Mouse (Mus musculus) hindbrain, postnatal 0 days (tissue): ENCODE results near the gene Mphosph9. TPM values are rescaled to one million over a fixed set of nuclear protein-coding genes. Genes with fewer than 3 reads are reported as not detected.

Experiments used
- ATAC-seq: fragments of 200-750 bp; cut with Nextera tagmentation; 2 replicates; pipeline ENCODE4 v1.8.0; 2017; ENCODE audit warnings: mild to moderate bottlenecking, moderate TSS enrichment, moderate library complexity
- DNase-seq: peaks from one replicate; pipeline ENCODE4 v3.0.0-alpha.2; 2015; ENCODE audit warnings: low spot score
- H3K27ac ChIP-seq: fragments of 300-500 bp; sonication (generic); 2 replicates; pipeline ENCODE4 v1.5.1; 2014; ENCODE audit warnings: mild to moderate bottlenecking
- H3K27me3 ChIP-seq: fragments of 300-500 bp; sonication (generic); 2 replicates; pipeline ENCODE4 v1.6.1; 2014; ENCODE audit warnings: low read length, mixed read lengths; ENCODE audit not compliant: insufficient read depth
- H3K36me3 ChIP-seq: fragments of 300-500 bp; sonication (generic); 2 replicates; pipeline ENCODE4 v1.6.1; 2014; ENCODE audit warnings: low read length, mixed read lengths; ENCODE audit not compliant: insufficient read depth
- H3K4me1 ChIP-seq: fragments of 300-500 bp; sonication (generic); 2 replicates; pipeline ENCODE4 v1.6.1; 2014; ENCODE audit warnings: antibody characterized with exemption, low read length, mixed read lengths; ENCODE audit not compliant: insufficient read depth
- H3K4me2 ChIP-seq: fragments of 300-500 bp; sonication (generic); 2 replicates; pipeline ENCODE4 v1.6.1; 2014; ENCODE audit warnings: low read depth, mild to moderate bottlenecking, low read length, moderate library complexity, mixed read lengths
- H3K4me3 ChIP-seq: fragments of 300-500 bp; sonication (generic); 2 replicates; pipeline ENCODE4 v1.5.1; 2014; ENCODE audit warnings: low read length
- H3K9ac ChIP-seq: fragments of 300-500 bp; sonication (generic); replicated peaks from 2 replicates; pipeline ENCODE4 v1.6.1; 2014; ENCODE audit warnings: mild to moderate bottlenecking, low read length, moderate library complexity, mixed read lengths
- H3K9me3 ChIP-seq: fragments of 300-500 bp; sonication (generic); 2 replicates; pipeline ENCODE4 v1.6.1; 2016; ENCODE audit warnings: low read length, mixed read lengths
- CTCF ChIP-seq: IDR thresholded peaks from 2 replicates; pipeline ENCODE4 v1.5.1; 2016; ENCODE audit warnings: antibody characterized with exemption, control low read depth, low read depth
- WGBS: fragments of 180-500 bp; shearing (Covaris S2); extraction: QIAGEN DNeasy Blood & Tissue Kit; methylation state at CpG from one replicate; pipeline ENCODE4 v1.1.7; 2014; 5-methylcytosine and 5-hydroxymethylcytosine counted together
- polyA plus RNA-seq: library from polyadenylated mRNA; unstranded; fragments of >200 nt; fragmentation: Nextera tagmentation; extraction: Ambion mirVana; gene quantifications from 2 replicates; pipeline ENCODE4 v1.2.1, GENCODE M21; 2015
- total RNA-seq: library from RNA; depleted of rRNA; stranded (reverse); fragments of >200 nt; gene quantifications from 2 replicates; pipeline ENCODE4 v1.2.3, GENCODE M21; 2014

Gene Mphosph9
- total and polyA plus RNA-seq, 2 experiments from 2014 or later, result 9.2 to 20.7 TPM

DNA sequence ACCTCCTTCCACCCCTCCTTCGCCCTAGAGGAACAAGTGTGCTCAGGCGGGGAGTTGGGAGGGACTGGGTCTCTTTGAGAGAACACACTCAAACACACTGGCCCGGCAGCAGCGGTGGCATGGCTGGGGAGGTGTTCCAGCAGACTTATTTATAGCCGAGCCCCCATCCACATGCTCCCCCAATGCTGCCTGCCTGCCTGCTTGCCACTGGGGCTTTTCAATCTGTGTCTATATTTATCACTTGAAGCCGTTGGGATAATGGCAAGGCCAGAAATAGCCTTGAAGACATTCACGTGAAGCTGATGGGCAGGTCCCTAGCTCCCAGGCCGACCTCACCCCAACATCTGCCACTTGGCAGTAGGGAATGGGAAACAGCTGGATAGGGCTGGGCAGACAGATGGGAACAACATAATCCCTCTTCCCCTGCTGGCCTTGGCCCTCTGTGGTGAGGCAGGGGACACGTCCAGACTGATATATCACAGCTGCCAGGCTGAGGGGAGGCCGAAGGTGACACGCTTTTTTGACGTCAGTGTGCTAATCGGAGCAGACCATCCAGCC, 121.2 kb downstream of the Mphosph9 start:
- Histone ChIP-seq H3K9ac (no peak overlapping the region), H3K9me3 (no peaks in the 10 kb centered on the region), H3K36me3 (no peaks in the 10 kb centered on the region), H3K27ac (no peak overlapping the region), H3K4me1 (peaks cover 18% of the 10 kb centered on the region; the same call in 1 of the 2 replicates), H3K4me2 (no peak overlapping the region), H3K4me3 (no peak overlapping the region), H3K27me3 (no peaks in the 10 kb centered on the region)
- TF ChIP-seq CTCF, result no peak
- 43% methylated on average over 13 of the region's 13 CpGs for WGBS
- DNase-seq, result no peak
- ATAC-seq, result 0 out of 2 replicates have a peak, but pooled peaks have one; percentile 22

DNA sequence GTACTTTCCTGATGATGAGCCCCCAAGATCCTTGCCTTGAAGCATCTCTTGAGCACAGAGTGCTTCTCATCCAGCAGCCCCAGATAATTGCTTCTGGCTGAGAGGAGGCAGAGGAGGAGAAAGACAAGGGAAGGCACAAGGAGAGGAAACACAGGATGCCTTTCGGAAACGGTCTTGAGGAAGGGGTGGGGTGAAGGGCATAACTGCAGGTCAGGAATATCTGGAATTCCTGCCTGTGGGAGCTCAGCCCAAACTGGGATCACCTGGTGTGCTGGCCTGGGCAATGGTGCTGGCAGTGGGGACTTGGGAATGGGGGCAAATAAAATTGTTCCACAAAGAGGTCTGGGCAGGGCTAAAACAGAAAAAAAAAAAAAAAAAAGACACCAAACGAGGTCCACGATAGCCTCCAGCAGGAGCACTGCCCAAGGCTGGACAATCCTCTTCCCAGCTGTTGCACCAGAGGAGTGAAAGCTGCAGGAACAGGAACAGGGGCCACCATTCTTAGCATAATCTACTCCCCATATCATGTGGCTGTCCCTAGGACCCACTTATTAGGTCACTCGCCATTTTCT, 121.9 kb downstream of the Mphosph9 start:
- Histone ChIP-seq H3K9me3 (no peaks in the 10 kb centered on the region), H3K9ac (no peak overlapping the region; the same call in 1 of the 2 replicates), H3K27me3 (no peaks in the 10 kb centered on the region), H3K4me1 (peaks cover 18% of the 10 kb centered on the region; the same call in 1 of the 2 replicates), H3K4me3 (no peak overlapping the region), H3K4me2 (no peak overlapping the region), H3K27ac (no peak overlapping the region), H3K36me3 (no peaks in the 10 kb centered on the region)
- TF ChIP-seq CTCF, result no peak
- WGBS, result 61% methylated on average over 5 of the region's 5 CpGs
- ATAC-seq (no peak), DNase-seq (no peak)

DNA sequence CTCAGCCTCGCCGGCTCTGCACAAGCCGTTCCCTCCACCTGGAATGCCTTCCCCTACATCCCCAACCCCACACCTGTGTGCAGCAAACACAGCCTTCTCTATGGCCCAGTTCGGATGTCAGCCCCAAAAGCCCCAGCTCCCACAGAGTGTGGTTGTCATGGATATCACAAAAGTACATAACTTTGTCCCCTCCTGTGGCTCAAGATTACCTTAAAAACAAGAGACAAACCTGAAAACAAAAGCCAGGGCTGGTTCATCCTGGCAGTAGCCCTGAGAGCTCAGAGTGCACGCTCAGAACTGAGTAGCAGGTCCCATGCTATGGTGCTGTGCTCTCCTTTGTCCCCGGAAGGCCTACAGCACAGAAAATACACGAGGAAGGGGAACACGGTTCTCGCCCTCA, 122.6 kb downstream of the Mphosph9 start:
- Histone ChIP-seq H3K27me3 (no peaks in the 10 kb centered on the region), H3K9me3 (no peaks in the 10 kb centered on the region), H3K4me2 (no peak overlapping the region), H3K27ac (no peak overlapping the region), H3K36me3 (no peaks in the 10 kb centered on the region), H3K4me1 (peaks cover 14% of the 10 kb centered on the region; the same call in 1 of the 2 replicates), H3K4me3 (no peak overlapping the region), H3K9ac (no peak overlapping the region)
- WGBS, result 64% methylated on average over 9 of the region's 9 CpGs
- ATAC-seq (no peak), DNase-seq (no peak)
- no peak for TF ChIP-seq CTCF

DNA sequence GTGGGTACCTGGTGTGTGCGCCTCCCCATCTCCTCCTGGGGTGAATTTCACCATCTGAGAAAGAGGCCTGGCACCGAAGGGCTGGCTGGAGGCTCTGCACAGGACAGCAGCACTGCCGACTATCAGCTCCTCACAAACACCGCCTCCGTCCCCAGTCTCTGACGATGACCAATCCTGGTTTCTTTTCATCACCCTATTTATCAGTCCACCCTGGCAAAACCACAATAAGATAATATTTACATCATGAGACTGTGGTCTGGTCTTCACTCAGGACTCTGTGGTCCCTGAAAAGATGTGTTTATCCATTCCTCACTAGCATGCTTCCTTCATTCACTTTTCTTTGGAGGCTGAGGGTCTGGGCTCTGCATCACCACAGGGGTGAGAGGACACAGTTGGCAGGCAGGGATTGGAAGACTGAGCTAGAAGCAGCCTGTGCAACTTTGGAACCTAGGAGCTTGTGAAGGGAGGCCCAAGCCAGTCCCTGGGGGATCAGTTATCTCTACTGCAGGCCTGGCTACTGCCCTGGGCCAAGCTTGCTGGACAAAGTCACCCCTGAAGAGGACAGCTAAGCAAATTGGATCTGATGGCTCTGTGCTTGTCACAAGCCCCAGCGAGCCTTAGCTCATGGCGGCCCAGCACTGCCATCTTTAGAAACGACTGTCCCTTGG, 123.5 kb downstream of the Mphosph9 start:
- H3K9ac ChIP-seq, result no peak overlapping the region
- 87% methylated on average over 9 of the region's 9 CpGs for WGBS

DNA sequence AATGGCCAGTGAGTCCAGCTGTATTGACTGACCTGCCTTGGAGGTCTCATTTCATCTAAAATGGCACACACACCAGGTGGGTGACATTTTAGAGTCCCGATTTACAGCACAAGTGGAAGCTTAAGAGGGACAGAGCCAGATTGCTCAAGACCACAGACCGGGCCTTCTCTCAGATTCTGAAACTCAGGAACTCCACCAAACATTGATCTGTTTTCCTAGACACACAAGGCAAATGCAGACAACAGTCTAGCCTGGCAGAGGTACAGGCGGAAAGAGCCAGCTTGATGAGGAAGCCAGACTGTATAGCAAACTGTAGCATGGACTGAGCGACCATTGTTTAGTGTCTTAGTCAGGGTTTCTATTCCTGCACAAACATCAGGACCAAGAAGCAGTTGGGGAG, 124.5 kb downstream of the Mphosph9 start:
- Histone ChIP-seq H3K27me3 (no peaks in the 10 kb centered on the region), H3K4me1 (0 out of 2 replicates have a peak, but pooled peaks cover 17% of the 10 kb centered on the region), H3K9me3 (no peaks in the 10 kb centered on the region), H3K36me3 (no peaks in the 10 kb centered on the region), H3K4me2 (no peak overlapping the region), H3K27ac (no peak overlapping the region), H3K9ac (no peak overlapping the region), H3K4me3 (no peak overlapping the region)
- ATAC-seq (no peak), DNase-seq (no peak)
- no peak for TF ChIP-seq CTCF
- 86% methylated on average over 4 of the region's 4 CpGs for WGBS

More for the DNA sequence above, 123.5 kb downstream of the Mphosph9 start:
- no peak overlapping the region for H3K4me2 ChIP-seq
- no peak overlapping the region for H3K4me3 ChIP-seq
- H3K27ac ChIP-seq, result no peak overlapping the region
- no peak for TF ChIP-seq CTCF
- H3K36me3 ChIP-seq, result no peaks in the 10 kb centered on the region
- no peaks in the 10 kb centered on the region for H3K9me3 ChIP-seq
- ATAC-seq, result no peak
- H3K4me1 ChIP-seq, result 0 out of 2 replicates have a peak, but pooled peaks cover 14% of the 10 kb centered on the region
- H3K27me3 ChIP-seq, result no peaks in the 10 kb centered on the region
- DNase-seq, result no peak

DNA sequence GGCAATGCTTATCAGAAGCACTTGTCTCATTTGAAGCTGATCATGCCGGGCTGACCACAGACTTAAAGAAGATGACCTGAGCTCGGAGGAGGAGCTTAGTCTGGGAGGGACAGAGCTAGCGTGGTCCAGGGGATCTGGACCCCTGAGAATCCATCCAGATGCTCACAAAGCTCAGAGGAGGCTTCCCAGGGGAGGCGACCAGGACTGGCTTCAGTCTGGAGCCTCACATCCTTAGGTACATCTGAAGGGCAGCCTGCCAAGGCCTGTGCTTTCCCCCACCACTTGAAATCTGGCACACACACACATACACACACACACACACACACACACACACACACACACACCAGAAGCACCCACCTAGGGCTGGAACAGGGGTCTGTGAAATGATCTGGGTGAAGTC, 125.7 kb downstream of the Mphosph9 start:
- ATAC-seq, result no peak
- no peak overlapping the region for H3K4me3 ChIP-seq
- 73% methylated on average over 4 of the region's 4 CpGs for WGBS

More for the DNA sequence above, 125.7 kb downstream of the Mphosph9 start:
- H3K27ac ChIP-seq, result no peak overlapping the region
- no peaks in the 10 kb centered on the region for H3K36me3 ChIP-seq
- H3K4me2 ChIP-seq, result no peak overlapping the region
- no peaks in the 10 kb centered on the region for H3K9me3 ChIP-seq
- TF ChIP-seq CTCF, result no peak
- no peak for DNase-seq
- H3K27me3 ChIP-seq, result no peaks in the 10 kb centered on the region
- H3K4me1 ChIP-seq, result 0 out of 2 replicates have a peak, but pooled peaks cover 12% of the 10 kb centered on the region
- H3K9ac ChIP-seq, result no peak overlapping the region
